Mouse (Mus musculus) forebrain, embryonic 11.5 days (tissue): Measurements from ENCODE around the gene Drc3. TPM values are rescaled to one million over a fixed set of nuclear protein-coding genes. Genes with fewer than 3 reads are reported as not detected.
"Not testable (repeated sequence)": the region's sequence is repeated elsewhere in the genome, so short reads cannot be mapped to it uniquely, and the experiment has no call there.

Source experiments
- ATAC-seq: fragments of 200-750 bp; cut with Nextera tagmentation; replicated peaks from 2 replicates; pipeline ENCODE4 v1.8.0; 2017; ENCODE audit warnings: moderate TSS enrichment; ENCODE audit not compliant: low FRiP score
- DNase-seq: peaks from one replicate; pipeline ENCODE4 v3.0.0-alpha.2; 2017; ENCODE audit warnings: low spot score
- H3K27ac ChIP-seq: fragments of 300-500 bp; sonication (generic); 2 replicates; pipeline ENCODE4 v1.5.1; 2014; ENCODE audit warnings: low read depth, low read length
- H3K27me3 ChIP-seq: fragments of 300-500 bp; sonication (generic); 2 replicates; pipeline ENCODE4 v1.6.1; 2014; ENCODE audit warnings: mild to moderate bottlenecking, low read length, mixed read lengths; ENCODE audit not compliant: control insufficient read depth, insufficient read depth
- H3K36me3 ChIP-seq: fragments of 300-500 bp; sonication (generic); 2 replicates; pipeline ENCODE4 v1.6.1; 2014; ENCODE audit warnings: mild to moderate bottlenecking, low read length, moderate library complexity, mixed read lengths; ENCODE audit not compliant: control insufficient read depth, insufficient read depth
- H3K4me1 ChIP-seq: fragments of 300-500 bp; sonication (generic); replicated peaks from 2 replicates; pipeline ENCODE4 v1.6.1; 2014; ENCODE audit warnings: low read length, mixed read lengths; ENCODE audit not compliant: control insufficient read depth, insufficient read depth
- H3K4me2 ChIP-seq: fragments of 300-500 bp; sonication (generic); 2 replicates; pipeline ENCODE4 v1.6.1; 2014; ENCODE audit warnings: low read depth, mild to moderate bottlenecking, low read length, moderate library complexity, mixed read lengths; ENCODE audit not compliant: severe bottlenecking
- H3K4me3 ChIP-seq: fragments of 300-500 bp; sonication (generic); 2 replicates; pipeline ENCODE4 v1.5.1; 2014; ENCODE audit warnings: low read depth, low read length
- H3K9ac ChIP-seq: fragments of 300-500 bp; sonication (generic); 2 replicates; pipeline ENCODE4 v1.6.1; 2014; ENCODE audit warnings: low read length
- H3K9me3 ChIP-seq: fragments of 300-500 bp; sonication (generic); 2 replicates; pipeline ENCODE4 v1.6.1; 2016; ENCODE audit warnings: low read length, mixed read lengths; ENCODE audit not compliant: control insufficient read depth
- WGBS: fragments of 180-500 bp; shearing (Covaris S2); extraction: QIAGEN DNeasy Blood & Tissue Kit; methylation state at CpG from one replicate; pipeline ENCODE4 v1.1.7; 2014; 5-methylcytosine and 5-hydroxymethylcytosine counted together
- polyA plus RNA-seq: library from polyadenylated mRNA; unstranded; fragments of >200 nt; fragmentation: Nextera tagmentation; extraction: Ambion mirVana; gene quantifications from 2 replicates; pipeline ENCODE4 v1.2.1, GENCODE M21; 2014

Gene Drc3
- polyA plus RNA-seq, 1 experiment from 2014 or later = 1.6 TPM

- H3K4me3 ChIP-seq, H3K36me3 ChIP-seq, DNase-seq, H3K27me3 ChIP-seq, ATAC-seq, H3K9ac ChIP-seq, H3K4me1 ChIP-seq, H3K9me3 ChIP-seq, H3K4me2 ChIP-seq, H3K27ac ChIP-seq: not testable (repeated sequence)
- 36% methylated on average over 1 of the region's 1 CpGs for WGBS
Measured at GRCm38 (mm10) chr11:60439621-60440020, 86.5 kb downstream of the Drc3 start.

- Histone ChIP-seq H3K36me3 (peaks cover 3% of the 10 kb centered on the region), H3K9me3 (no peaks in the 10 kb centered on the region), H3K9ac (no peak overlapping the region), H3K27ac (no peak overlapping the region), H3K4me2 (no peak overlapping the region), H3K4me1 (no peaks in the 10 kb centered on the region), H3K4me3 (no peak overlapping the region), H3K27me3 (no peaks in the 10 kb centered on the region)
- 43% methylated on average over 7 of the region's 7 CpGs for WGBS
- no peak for ATAC-seq
- DNase-seq = no peak
Measured at GRCm38 (mm10) chr11:60440176-60440575, 87.0 kb downstream of the Drc3 start.

- ATAC-seq (no peak), DNase-seq (no peak)
- Histone ChIP-seq H3K4me1 (no peaks in the 10 kb centered on the region), H3K27ac (no peak overlapping the region), H3K27me3 (no peaks in the 10 kb centered on the region), H3K36me3 (no peaks in the 10 kb centered on the region), H3K9me3 (no peaks in the 10 kb centered on the region), H3K9ac (no peak overlapping the region), H3K4me2 (no peak overlapping the region), H3K4me3 (no peak overlapping the region)
- WGBS = 92% methylated on average over 6 of the region's 6 CpGs
Measured at GRCm38 (mm10) chr11:60442896-60443295, 89.8 kb downstream of the Drc3 start.

Other genes starting within 250 kb of the Drc3 start
- 28.5 and 36.4 TPM in 2 replicates for gene Rai1, start 248.3 kb upstream of the Drc3 start, polyA plus RNA-seq
- 63.9 and 68.7 TPM in 2 replicates for gene Srebf1, start 130.7 kb upstream of the Drc3 start, polyA plus RNA-seq
- gene Tom1l2, start 424 bp upstream of the Drc3 start, polyA plus RNA-seq = 18.0 and 19.5 TPM in 2 replicates
- gene Gid4, start 63.8 kb downstream of the Drc3 start, polyA plus RNA-seq = 38.1 and 38.5 TPM in 2 replicates
- 40.1 and 51.7 TPM in 2 replicates for gene Atpaf2, start 65.1 kb downstream of the Drc3 start, polyA plus RNA-seq
- gene Drg2, start 101.3 kb downstream of the Drc3 start, polyA plus RNA-seq = 121 and 133 TPM in 2 replicates
- gene Myo15, start 116.0 kb downstream of the Drc3 start, polyA plus RNA-seq = 0.08 and 0.27 TPM in 2 replicates
- 38.0 and 41.2 TPM in 2 replicates for gene Alkbh5, start 183.1 kb downstream of the Drc3 start, polyA plus RNA-seq